Mouse (Mus musculus): ENCODE results near the gene Rab3a. TPM values are rescaled to one million over a fixed set of nuclear protein-coding genes. Genes with fewer than 3 reads are reported as not detected.

The Rab3a gene
- polyA plus RNA-seq, 1 experiment from 2014 or later = 18.9 TPM

DNA sequence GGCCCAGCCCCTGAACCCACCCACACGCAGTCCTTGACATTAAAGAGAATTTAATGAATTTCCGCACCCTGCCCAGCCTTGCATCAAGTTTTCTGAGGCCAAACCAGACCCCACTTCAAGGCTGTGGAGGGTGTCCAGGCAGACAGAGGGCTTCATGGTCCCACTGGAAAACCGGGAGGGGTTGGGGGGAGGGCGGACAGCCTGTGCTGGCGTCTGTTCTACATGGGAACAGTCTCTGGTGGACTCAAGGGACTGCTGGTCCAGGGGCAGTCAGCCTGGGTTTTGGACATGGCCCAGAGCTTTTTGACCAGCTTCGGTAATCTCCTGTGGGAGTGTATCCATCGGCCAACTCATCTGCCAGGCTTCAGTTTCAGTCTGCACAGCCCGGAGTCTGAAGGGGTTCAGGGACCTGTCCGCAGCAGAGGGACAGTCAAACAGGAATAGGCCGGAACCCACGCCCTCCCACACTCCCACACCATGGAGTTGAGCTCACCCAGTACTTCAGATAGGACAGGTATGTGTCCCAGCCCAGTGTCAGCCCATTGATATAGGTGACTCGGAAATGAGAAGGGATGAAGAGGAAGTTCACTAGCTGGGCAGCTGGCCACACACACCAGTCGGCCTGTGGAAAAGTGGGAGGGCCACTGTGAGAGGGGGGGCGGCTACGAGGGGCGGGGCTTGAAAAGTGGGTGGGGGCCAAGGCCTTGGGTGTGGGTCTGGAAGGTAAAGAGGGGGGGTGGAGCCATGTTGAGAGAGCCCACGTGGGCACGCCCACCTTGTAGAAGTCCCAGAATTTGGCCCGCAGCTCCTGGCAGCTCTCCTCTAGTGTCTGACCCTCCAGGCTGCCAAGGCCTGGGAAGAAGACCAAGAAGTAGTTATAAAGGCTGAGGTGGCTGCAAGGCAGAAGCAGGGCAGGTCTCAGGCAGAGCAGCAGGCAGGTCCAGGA lies 4.4 kb downstream of the Rab3a start:
- Histone ChIP-seq H3K27ac (replicated peaks) (peak overlapping the region; percentile 67; the same call in 1 of the 2 replicates), H3K9me3 (ENCODE audit: control insufficient read depth, low read length) (no peaks in the 10 kb centered on the region), H3K9ac (ENCODE audit: low read length) (peak overlapping the region; percentile 45; the same call in 1 of the 2 replicates), H3K4me2 (replicated peaks; ENCODE audit: low read depth) (no peak overlapping the region), H3K27me3 (ENCODE audit: control insufficient read depth, insufficient read depth, low read length) (no peaks in the 10 kb centered on the region), H3K4me3 (ENCODE audit: low read depth, low read length) (no peak overlapping the region), H3K4me1 (replicated peaks; ENCODE audit: control insufficient read depth, insufficient read depth) (peaks cover 5% of the 10 kb centered on the region; the same call in 1 of the 2 replicates), H3K36me3 (ENCODE audit: control insufficient read depth, insufficient read depth, low read length) (peaks cover 7% of the 10 kb centered on the region)
- TF ChIP-seq EP300 (optimal IDR thresholded peaks at IDR 0.05) (no peak), CTCF (IDR thresholded peaks at IDR 0.05; ENCODE audit: low read depth) (no peak)
- ATAC-seq (ENCODE audit: low FRiP score, low TSS enrichment) (no peak), DNase-seq (ENCODE audit: low spot score) (peak; percentile 73)
- WGBS = 57% methylated on average over 19 of the region's 19 CpGs

DNA sequence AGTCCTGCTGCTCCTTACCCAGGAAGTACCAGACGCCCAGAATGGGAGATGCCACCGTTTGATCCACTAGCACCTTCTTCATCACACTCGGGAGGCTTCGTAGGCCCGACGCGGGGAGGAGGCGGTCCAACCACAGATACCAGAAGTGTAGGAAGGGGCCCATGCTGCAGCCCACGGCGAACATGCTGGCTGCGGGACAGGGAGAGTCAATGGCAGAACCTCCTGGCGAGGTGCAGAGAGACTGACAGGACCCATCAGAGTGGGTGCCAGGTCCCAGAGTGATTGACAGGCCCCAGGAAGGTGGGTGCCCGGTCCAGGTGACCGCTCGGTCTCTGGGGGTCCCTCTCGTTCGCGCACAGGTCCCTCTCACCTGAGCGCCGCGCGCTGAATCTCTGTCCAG lies 5.9 kb downstream of the Rab3a start:
- no peak for ATAC-seq (ENCODE audit: low FRiP score, low TSS enrichment)
- peaks cover 9% of the 10 kb centered on the region for H3K36me3 ChIP-seq (ENCODE audit: control insufficient read depth, insufficient read depth, low read length)
- no peak for DNase-seq (ENCODE audit: low spot score)
- H3K27ac ChIP-seq (replicated peaks) = peak overlapping the region; percentile 87
- 0 out of 2 replicates have a peak, but pooled peaks cover 5% of the 10 kb centered on the region for H3K4me1 ChIP-seq (replicated peaks; ENCODE audit: control insufficient read depth, insufficient read depth)
- no peaks in the 10 kb centered on the region for H3K9me3 ChIP-seq (ENCODE audit: control insufficient read depth, low read length)
- peak overlapping the region; percentile 100 for H3K4me2 ChIP-seq (replicated peaks; ENCODE audit: low read depth)
- H3K4me3 ChIP-seq (ENCODE audit: low read depth, low read length) = peak overlapping the region; percentile 67
- H3K27me3 ChIP-seq (ENCODE audit: control insufficient read depth, insufficient read depth, low read length) = no peaks in the 10 kb centered on the region
- under 1% methylated on average over 22 of the region's 22 CpGs for WGBS
- no peak for TF ChIP-seq CTCF (IDR thresholded peaks at IDR 0.05; ENCODE audit: low read depth)
- H3K9ac ChIP-seq (ENCODE audit: low read length) = peak overlapping the region; percentile 83

DNA sequence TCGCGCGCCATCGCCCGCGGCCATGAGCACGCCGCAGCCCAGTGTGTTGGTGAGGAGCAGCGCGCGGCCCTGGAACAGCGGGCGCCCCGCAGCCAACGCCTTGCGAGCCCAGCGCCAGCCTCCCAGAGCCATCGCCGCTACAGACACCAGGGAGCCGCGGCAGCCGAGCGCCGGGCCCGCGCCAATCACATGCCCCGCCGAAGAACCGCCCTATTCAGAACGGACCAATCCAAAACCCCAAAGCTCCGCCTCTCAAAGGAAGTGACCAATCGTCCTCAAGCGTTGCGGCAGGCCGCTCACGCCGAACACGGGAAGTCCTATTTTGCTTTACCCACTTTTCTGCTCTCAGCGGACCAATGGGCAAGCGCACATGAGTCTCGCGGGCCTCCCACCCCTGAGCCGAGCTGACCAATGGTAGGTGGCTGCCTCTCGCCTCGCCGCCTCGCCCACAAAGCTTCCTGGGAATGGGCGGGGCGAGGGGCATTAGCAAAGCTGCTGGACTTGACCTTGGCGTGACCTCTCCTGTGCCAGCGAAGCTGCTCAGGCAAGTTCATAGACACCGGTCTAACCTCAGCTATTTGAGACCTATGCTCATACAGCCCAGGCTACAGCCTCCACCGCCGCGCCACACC lies 6.4 kb downstream of the Rab3a start, which contains the start of gene Mpv17l2:
Gene Mpv17l2 (minus strand): TSS at position 172 of the 632 bp plus-strand sequence.
- peak within 1 kb of the TSS; percentile 87 for H3K27ac ChIP-seq (replicated peaks)

DNA sequence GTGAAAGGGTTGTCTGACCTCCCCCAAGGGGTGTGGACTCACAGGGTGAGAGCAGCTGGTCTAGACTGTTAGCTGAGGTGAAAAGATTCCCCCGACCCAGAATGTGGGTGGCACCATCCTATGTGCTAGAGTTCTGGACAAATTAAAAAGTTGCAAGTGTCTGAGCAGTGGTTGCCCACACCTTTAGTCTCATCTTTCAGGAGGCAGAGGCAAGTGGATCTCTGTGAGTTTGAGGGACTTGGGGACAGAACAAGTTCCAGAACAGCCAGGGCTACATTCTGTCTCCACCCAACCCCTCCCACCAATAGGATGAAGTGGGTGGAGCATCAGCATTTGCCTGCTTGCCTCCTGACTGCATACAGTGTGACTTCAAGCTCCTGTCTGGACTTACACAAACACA lies 7.6 kb downstream of the Rab3a start:
- Histone ChIP-seq H3K4me3 (ENCODE audit: low read depth, low read length) (no peak overlapping the region), H3K36me3 (ENCODE audit: control insufficient read depth, insufficient read depth, low read length) (peaks cover 9% of the 10 kb centered on the region), H3K4me2 (replicated peaks; ENCODE audit: low read depth) (no peak overlapping the region), H3K9me3 (ENCODE audit: control insufficient read depth, low read length) (no peaks in the 10 kb centered on the region), H3K27ac (replicated peaks) (peak overlapping the region; percentile 24; the same call in 1 of the 2 replicates), H3K27me3 (ENCODE audit: control insufficient read depth, insufficient read depth, low read length) (no peaks in the 10 kb centered on the region), H3K4me1 (replicated peaks; ENCODE audit: control insufficient read depth, insufficient read depth) (0 out of 2 replicates have a peak, but pooled peaks cover 7% of the 10 kb centered on the region), H3K9ac (ENCODE audit: low read length) (no peak overlapping the region)
- ATAC-seq (ENCODE audit: low FRiP score, low TSS enrichment) (no peak), DNase-seq (ENCODE audit: low spot score) (no peak)
- 50% methylated on average over 1 of the region's 1 CpGs for WGBS
- TF ChIP-seq CTCF (IDR thresholded peaks at IDR 0.05; ENCODE audit: low read depth) = no peak
- TF ChIP-seq EP300 (optimal IDR thresholded peaks at IDR 0.05) = no peak

More for the DNA sequence above, 6.4 kb downstream of the Rab3a start, which contains the start of gene Mpv17l2:
- Histone ChIP-seq H3K9ac (ENCODE audit: low read length) (peak within 1 kb of the TSS; percentile 83), H3K9me3 (ENCODE audit: control insufficient read depth, low read length) (no peaks in the 10 kb centered on the region), H3K27me3 (ENCODE audit: control insufficient read depth, insufficient read depth, low read length) (no peaks in the 10 kb centered on the region), H3K4me1 (replicated peaks; ENCODE audit: control insufficient read depth, insufficient read depth) (0 out of 2 replicates have a peak, but pooled peaks cover 5% of the 10 kb centered on the region), H3K4me2 (replicated peaks; ENCODE audit: low read depth) (peak within 1 kb of the TSS; percentile 100), H3K4me3 (ENCODE audit: low read depth, low read length) (peak within 1 kb of the TSS; percentile 67), H3K36me3 (ENCODE audit: control insufficient read depth, insufficient read depth, low read length) (peaks cover 9% of the 10 kb centered on the region)
- DNase-seq (ENCODE audit: low spot score) = peak; percentile 97
- no peak for TF ChIP-seq EP300 (optimal IDR thresholded peaks at IDR 0.05)
- TF ChIP-seq CTCF (IDR thresholded peaks at IDR 0.05; ENCODE audit: low read depth) = no peak
- peak; percentile 91 for ATAC-seq (ENCODE audit: low FRiP score, low TSS enrichment)
- under 1% methylated on average over 51 of the region's 55 CpGs for WGBS

DNA sequence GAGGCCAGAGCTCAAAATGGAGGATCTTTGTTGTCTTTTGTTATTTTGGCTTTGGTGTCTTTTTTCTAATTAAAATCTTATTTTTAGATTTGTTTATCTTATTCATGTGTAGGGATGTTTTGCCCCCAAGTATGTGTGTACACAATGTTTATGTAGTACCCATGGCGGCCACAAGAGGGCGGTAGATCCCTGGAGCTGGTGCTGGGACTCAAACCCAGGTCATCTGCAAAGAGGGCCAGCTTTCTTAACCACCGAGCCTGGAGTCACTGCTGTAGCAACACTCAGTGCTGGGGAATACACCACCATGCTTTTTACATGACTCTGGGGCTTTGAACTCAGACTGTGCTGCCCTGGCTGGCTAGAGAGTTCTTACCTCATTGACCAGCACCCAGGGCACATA lies 8.9 kb downstream of the Rab3a start:
- Histone ChIP-seq H3K27me3 (ENCODE audit: control insufficient read depth, insufficient read depth, low read length) (no peaks in the 10 kb centered on the region), H3K9ac (ENCODE audit: low read length) (no peak overlapping the region), H3K4me2 (replicated peaks; ENCODE audit: low read depth) (no peak overlapping the region), H3K9me3 (ENCODE audit: control insufficient read depth, low read length) (no peaks in the 10 kb centered on the region), H3K27ac (replicated peaks) (peak overlapping the region; percentile 81), H3K36me3 (ENCODE audit: control insufficient read depth, insufficient read depth, low read length) (peaks cover 12% of the 10 kb centered on the region), H3K4me1 (replicated peaks; ENCODE audit: control insufficient read depth, insufficient read depth) (0 out of 2 replicates have a peak, but pooled peaks cover 7% of the 10 kb centered on the region), H3K4me3 (ENCODE audit: low read depth, low read length) (no peak overlapping the region)
- no peak for ATAC-seq (ENCODE audit: low FRiP score, low TSS enrichment)
- peak; percentile 64 for DNase-seq (ENCODE audit: low spot score)
- WGBS = 7% methylated on average over 3 of the region's 3 CpGs
- no peak for TF ChIP-seq EP300 (optimal IDR thresholded peaks at IDR 0.05)
- peak; percentile 87 for TF ChIP-seq CTCF (IDR thresholded peaks at IDR 0.05; ENCODE audit: low read depth)

Data from stomach, postnatal 0 days (tissue).